Mouse (Mus musculus): ENCODE data around the gene Marco.

The Marco gene

DNA sequence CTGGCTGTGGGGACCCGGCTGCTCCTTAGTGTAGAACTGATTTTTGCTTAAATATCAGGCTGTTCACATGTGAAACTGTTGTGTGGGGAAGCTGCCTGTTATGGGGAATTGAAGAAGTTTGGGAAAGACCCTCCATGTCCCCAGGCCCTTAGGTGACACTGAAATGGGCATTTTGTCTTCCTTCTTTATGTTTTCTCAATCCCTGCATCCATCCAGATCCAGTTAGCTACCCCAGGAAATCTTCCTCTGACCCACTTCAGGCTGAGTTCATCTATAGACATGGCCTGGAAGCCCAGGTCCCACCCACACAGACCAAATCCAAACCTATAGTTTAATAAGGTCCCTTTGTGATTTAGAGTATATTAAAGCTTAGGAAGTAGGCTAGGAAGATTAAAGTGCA is at the start of gene Marco:
Gene Marco (minus strand): TSS at position 101 of the 400 bp plus-strand sequence.
- DNase-seq (ENCODE audit: low read depth, low spot score): no peak

DNA sequence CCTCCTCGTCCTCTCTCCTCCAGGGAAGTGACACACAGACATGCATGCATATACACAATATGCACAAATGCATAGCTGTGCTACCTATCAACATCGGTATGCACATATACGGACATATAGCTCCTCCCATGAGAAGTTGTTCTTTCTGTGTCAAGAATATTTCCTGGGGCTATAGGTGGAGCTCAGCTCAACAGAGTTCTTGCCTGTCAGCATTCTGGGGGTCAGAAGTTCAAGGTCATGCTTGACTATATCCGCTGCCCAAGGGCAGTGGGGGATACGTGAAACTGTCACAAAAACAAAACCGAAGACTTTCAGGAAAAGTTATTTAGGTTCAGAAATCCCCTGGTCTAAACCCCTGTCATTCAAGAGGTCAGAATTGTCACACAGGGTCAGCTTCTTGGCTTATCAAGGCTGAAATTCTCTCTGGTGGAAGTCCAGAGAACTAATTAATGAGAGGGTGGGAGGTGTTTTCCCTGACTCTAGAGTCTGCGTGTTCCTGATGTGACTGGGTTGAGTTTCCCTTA is 34.7 kb upstream of the Marco start:
- DNase-seq (ENCODE audit: low read depth, low spot score): no peak

DNA sequence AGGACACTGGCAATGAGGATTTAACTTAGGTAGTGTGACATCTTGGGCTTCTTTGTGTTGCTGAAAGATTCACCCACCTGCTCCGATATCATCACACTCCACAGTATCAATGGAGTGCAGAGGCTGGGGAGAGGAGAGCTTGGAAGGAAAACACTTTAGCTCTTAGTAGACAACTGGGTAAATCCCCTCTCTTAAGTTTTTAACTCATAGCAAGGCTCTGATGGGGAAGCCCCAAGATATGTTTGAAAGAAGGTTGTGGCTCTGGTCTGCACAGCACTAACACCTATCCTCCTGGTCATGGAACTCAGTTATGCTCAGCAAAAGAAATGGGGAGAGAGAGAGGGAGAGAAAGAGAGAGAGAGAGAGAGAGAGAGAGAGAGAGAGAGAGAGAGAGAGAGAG is 32.2 kb upstream of the Marco start:
- no peak for DNase-seq (ENCODE audit: low read depth, low spot score)

DNA sequence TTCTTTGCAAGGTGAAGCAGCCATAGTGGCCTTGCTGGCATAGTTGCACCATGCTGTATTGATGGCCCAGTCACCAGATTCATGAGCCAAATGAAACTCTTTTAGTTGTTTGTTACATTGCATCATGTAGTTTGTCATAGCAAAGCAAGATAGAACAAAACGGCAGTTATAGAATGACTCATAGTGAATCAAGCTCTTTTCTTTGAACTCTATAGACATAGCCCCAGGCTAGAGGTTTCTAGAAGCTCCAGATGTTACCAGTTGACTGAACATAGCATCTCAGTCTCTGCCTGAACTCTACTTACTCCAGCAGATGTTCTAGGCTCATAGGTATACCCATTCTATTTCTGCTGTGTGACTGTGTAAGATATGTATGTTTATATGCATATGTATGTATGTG is 31.1 kb upstream of the Marco start:
- DNase-seq (ENCODE audit: low read depth, low spot score): no peak

DNA sequence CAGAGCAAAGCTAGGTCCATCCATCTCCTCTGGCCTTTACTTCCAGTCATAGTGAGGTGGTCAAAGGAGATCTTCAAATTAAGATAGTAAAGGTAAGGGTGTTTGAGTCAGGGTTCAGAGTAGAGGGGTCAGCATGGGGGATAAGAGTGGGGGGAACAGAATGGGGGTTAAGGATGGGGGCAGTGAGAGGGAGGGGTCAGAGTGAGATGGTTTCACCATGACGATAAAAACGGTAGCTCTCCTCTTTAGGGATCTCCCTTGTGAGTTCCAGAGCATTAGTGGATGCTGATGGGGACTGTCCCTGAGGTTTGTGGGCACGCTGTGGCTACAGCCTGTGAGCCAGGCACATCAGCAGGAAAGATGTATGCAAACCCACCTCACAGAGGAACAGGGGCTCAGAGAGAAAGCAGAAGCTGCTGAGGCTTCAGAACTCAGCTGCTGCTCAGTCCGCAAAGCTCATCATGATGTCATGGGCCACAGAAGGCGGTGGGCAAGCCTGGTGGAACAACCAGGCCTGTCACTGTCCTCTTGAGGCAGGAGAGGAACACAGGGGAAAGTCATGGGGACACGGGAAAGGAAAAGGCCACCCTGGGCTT is 27.6 kb upstream of the Marco start:
- DNase-seq (ENCODE audit: low read depth, low spot score): no peak

DNA sequence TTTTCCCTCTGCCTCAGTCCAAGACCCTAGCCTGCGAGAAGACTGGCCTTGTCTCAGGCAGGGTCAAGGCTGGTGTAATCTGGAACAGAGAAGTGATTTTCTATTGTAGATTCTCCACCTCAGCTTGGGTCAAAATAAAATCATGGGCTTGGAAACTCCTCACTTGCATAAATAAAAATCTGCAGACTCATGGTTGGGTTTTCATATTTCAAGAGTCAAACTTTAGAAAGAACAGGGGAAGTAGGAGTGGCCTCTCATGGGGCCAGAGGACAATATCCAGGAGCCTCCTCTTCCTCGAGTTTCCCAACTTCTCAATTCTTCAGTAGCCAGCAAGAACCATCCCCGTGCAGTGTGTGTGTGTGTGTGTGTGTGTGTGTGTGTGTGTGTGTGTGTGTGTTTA is 26.9 kb upstream of the Marco start:
- DNase-seq (ENCODE audit: low read depth, low spot score): no peak

DNA sequence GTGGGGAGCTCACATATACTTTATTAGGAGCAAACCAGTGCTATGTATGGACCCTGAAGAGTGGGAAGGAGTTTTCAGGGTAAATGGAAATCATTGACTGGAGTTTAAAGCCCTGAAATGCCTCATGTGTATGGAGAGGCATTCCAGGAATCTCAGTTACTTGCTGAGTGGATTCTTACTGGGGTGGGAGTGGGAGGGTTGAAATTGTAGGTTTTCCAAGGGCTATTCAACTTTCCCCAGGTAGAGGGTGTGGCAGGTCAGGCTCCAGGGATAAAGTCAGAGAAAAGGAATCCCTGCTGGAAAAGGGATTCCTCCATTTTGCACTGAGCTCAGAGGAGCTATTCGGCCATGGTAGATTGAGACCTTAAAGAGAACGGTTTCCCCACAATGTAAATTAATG is 25.1 kb upstream of the Marco start:
- DNase-seq (ENCODE audit: low read depth, low spot score): no peak

DNA sequence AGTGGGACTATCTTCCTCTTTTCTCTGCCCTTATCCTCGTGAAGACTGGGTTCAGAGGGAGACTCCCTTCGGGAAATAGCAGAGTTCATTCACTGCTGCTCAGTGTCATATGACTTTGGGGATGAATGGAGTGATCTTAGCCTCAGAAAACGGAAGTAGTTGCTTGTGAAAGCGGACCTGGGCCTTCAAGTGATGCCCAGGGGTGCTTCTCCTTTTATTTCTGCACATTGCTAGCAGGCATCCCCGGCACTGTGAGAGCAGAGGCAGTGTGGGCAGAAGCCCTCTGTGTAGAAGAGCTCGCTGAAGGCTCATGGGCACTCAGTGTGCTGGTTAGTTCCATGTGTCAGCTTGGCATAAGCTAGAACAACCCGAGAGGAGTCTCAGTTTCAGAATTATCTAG is 12.8 kb upstream of the Marco start:
- no peak for DNase-seq (ENCODE audit: low read depth, low spot score)

DNA sequence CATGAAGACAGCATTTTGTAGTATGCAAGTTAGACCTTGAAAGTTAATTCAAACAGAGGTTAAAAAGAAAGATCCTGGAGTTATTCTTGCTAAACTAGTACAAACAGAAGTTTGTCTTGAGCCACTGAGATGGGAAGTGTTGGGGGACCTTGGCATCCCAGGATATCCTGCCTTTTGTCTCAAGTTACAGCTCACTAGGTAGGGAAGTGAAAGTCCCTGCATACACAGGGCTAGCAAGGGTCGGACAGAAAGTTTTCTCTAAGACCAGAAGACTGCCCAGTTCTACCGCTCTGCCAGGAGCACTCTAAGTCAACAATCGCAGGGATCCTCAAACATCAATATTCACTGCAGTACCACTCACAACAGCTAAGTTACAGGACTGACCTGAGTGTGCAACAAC is 5.5 kb upstream of the Marco start:
- DNase-seq (ENCODE audit: low read depth, low spot score): no peak

DNA sequence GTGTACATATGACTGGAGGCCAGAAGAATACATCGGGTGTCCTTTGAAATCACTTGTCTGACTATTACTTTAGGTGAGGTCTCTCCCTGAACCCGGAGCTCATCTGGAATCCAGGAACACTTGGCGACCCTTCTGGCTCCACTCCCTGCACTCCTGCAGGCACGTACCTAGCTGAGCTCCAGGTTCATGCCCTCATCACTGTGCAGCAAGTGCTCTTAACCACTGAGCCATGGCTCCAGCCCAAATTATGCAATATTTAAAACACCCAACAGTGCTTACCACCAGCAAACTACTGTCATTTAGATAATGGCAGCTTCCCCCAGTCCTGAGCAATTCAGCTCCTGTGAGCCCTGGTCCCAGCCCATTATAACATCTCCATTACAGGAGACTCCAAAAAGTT is 4.2 kb upstream of the Marco start:
- DNase-seq (ENCODE audit: low read depth, low spot score): no peak

DNA sequence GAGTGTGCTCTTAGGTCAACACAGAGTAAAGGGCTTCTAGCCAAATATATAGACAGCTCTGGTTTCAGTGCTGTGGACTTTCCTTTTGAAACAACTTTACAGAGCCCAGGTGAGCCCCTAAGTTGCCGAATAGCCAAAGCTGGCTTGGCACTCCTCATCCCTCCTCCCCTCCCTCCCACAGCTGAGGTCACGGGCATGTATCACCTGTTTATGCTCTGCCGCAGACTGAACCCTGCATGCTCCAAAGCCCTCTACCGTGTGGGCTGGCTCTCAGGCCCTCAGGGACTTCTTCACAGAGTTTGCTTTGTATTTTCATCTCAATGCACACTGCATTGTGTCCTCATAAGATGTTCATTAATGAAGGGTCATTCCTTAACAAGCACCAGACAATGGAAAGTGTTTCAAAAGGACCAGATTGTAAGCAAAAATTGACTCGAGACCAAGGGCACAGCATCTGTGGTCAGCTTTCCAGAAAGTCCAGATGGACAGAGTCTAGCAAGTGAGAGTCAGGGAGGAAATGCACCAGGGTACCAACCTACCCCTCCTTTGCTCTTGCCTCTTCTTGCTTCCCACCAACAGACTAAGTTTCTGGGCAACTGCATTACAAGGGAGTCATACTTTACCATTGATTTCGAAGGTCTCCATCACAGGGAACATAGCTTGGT is 646 bp downstream of the Marco start:
- DNase-seq (ENCODE audit: low read depth, low spot score): no peak

DNA sequence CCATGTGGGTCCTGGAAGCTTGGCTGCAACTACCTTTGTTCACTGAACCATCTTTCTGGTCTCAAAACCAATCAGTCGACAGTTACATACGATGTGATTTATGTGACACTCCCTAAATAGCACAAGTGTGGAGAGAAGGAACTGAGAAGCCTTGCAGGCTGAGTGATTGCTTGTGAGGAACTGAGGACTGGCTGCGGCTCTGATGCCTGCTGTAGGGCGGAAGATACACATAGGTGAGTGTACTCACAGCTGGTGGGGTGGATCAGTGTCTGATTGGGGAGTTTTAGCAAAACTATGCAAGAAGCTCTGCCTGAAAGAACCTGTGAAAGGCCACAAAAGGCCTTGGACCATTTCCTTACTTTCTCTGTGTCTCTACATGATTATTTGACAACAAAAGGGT is 3.3 kb downstream of the Marco start:
- DNase-seq (ENCODE audit: low read depth, low spot score): no peak

DNA sequence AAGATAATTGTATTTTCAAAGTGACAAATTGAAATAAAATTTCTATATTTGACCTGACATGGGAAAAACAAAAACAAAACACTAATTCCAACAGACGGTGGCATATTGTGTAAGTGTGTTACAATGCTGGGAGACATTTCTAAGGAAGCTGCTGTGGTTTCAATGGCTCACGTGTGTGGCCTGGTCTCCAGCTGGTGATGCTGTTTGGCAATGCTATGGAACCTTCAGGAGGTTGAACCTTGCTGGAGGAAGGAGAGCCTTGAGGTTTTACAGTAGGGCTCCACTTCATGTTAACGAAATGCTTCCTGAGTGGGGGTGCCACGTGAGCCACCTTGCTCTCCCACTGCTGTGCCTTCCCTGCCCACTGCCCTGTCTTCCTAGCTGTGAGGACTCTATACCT is 6.8 kb downstream of the Marco start:
- no peak for DNase-seq (ENCODE audit: low read depth, low spot score)

DNA sequence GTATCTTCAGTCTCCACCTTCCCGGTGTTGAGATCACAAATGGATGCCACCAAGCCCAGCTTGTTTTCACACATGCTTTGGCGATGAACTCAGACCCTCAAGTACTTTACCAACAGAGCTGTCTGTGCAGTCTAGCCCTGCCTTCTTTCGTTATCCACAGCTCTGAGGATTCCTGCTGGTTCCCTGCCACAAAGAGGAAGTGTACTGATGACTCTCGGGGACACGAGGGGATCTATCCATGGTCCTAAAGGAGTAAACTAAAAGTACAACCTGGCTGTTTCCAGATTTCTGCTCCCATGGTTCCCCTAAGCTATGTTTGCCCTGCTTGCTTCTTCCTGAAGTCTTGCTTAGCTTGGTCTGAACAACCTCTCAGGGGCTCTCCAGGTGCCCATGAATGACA is 23.9 kb downstream of the Marco start:
- DNase-seq (ENCODE audit: low read depth, low spot score): no peak

DNA sequence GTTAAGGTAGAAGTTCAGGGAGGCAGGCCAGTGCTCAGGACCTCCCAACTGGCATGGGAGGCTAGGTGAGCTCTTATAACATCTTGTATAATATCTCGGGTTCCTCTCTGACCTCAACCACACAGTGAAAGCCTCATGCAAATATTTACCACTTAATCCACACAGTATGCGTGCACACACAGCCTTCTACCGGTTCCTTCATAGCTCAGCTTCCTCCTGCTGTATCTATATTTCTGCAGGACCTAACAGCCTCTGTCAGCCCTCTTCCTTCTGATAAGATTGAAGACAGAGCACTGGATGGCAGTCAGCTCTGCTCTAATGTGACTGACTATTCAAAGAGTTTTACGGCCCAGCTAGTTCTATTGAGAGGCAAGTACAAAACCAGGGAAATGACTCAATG is 30.0 kb downstream of the Marco start:
- DNase-seq (ENCODE audit: low read depth, low spot score): no peak

DNA sequence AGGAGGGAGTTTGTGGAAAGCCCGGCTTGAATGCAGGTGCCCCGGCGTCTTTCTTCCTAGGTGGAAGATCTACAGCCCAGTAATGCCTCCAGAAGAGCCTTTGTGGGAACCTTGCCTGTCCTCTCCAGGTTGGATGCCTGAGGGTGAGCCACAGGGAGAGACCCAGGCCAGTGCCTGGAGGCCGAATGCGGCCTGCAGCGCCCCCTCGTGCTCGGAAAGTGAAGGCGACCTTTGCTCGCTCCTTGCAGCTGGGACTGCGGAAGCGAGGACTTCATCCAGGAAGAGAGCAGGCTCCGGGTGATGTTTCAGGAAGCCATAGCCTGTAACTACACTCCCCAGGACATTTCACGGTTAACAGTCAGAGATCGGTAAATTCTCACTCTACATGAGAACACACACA is 35.9 kb downstream of the Marco start:
- peak; percentile 46 for DNase-seq (ENCODE audit: low read depth, low spot score)

DNA sequence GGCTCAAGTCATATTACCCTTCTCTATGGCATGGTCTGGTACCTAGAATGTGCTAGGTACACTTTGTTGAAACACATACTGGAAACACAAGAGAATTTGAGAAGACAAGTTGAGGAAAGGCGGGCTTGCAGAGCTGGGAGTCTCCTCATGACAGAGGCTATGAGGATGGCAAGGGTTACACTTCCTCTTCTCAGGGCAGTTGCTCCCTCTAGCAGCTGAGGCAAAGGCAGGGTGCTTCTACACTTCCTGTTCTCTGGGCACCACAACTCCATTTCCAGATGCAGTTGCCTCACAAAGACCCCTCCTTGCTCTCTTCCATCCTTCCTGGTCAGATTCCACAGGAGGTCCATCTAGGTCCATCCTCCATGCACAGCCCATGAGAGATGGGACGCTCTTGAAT is 37.5 kb downstream of the Marco start:
- no peak for DNase-seq (ENCODE audit: low read depth, low spot score)

DNA sequence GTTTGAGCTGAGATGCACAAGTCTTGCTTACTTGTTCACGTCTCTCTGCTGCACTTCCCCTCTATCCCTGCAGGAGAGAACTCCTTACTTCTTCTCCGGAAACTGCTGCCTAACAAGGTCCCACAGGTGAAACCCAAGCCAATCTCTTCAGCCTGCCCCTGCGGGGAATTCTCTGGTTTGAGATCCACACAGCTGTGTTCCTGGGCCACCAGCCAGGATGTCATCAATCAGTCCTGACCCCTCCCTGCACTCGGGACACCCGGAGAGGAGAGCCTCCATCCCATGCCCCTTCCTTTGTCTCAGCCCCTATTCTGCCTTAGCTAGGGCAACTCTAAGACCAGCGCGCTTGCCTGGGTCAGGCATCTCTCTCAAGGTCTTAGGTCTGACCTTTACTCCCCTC is 38.1 kb downstream of the Marco start:
- DNase-seq (ENCODE audit: low read depth, low spot score): no peak

DNA sequence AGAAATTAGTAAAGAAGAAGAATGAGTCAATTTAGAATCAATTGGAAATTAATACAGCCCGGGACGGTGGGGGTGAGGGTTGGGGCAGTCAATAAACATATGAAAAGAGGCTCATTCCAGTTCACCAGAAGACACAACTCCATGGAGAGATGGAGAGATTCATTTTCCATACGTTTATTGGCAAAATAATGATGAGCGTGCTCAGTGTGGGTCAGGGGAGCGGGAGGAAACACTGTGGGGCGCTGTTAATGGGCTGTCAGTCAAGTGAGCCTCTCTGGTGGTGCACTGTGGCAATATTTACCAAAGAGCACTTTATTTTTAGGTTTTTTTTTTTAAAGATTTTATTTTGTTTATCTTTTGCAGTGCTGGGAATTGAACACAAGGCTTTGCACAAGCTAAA is 45.8 kb downstream of the Marco start:
- DNase-seq (ENCODE audit: low read depth, low spot score): no peak

DNA sequence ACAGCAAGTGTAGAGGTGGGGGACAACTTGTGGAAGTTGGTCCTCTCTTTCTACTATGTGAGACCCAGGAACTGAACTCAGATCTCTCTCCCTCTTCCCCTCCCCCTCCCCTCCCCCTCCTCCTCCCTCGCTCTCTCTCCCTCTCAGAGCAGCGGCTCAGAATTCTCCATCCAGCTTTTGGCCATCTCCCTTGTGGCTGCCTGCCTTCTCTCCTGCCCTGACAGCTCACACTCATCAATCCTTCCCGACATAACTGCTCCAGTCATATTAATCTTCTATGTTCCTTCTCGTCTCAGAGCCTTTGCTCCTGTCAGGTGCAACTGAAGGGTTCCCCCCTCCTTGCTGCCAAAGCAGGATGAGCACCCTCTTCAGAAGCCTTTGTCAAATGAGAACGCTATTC is 46.3 kb downstream of the Marco start:
- DNase-seq (ENCODE audit: low read depth, low spot score): no peak

DNA sequence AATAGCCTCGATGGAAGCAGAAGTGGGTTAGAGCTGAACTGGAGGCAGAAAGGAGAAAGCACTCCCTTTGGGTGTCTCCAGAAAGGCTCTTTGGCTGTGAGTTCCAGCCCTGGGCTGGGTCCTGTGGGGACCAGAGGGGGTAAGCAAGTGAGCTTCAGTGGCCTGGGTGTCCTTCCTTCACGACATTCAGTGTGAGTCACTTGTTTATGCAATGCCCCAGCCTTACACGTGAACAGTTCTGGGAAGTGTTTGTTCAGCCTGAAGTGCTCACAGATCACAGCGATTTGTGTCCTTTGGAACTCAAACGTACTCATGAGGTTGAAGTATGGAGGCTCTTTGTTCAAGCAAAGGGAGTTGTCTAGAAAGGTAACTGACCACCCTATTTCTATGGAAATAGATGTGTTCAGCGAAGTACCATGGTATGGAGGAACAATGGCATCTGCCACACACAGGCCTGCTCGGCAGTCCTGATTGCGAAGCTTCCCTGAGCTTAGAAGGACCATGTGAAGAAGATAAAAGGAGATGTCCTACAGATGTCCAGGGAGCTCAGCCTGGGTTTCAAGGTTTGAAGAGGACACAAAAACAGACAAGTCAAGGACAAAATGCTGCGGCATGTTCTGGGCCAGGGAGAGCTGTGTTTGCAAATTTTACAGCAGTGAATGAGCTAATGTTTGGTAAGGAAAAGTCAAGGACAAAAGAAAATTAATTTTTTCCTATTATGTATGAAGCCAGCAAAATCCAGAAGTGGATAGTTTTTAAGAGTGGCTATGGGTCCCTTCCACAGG is 53.1 kb downstream of the Marco start:
- DNase-seq (ENCODE audit: low read depth, low spot score): no peak

DNA sequence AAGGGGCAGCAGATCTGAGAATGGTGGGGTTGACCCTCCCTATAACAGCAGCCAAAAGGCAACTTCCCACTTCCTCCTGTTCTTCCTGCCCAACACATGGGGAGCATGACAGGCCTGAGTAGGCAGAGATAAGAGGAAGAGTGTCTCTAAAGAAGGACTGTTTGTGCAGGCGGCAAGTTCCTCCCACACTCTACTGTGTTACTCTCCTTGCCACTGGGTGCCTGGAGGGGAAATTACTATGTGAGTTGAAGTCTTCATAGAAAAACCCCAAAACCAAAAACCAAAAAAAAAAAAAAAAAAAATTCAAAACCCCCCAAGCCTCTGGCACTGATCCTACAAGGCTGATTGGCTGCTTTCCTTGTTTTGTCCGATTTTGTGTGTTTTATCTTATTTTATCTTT is 55.2 kb downstream of the Marco start:
- no peak for DNase-seq (ENCODE audit: low read depth, low spot score)

DNA sequence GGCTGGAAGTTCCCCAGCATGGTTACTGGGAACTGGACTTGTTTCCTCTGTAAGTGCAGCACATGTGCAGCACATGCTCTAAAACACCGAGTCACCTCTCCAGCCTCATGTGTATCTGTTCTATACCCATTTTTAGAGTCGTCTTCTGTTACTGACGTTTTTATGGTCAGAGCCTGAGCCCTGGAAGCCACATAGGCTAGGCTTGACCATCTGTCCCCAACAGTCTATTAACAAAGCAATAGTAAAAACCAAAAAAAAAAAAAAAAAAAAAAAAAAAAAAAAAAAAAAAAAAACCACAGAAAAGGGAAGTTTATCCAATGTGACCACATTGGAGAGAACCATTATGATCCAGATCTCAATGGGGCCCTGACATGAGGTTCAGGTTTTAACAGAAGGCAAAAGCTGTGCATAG is 61.6 kb downstream of the Marco start:
- DNase-seq (ENCODE audit: low read depth, low spot score): no peak
